Mouse (Mus musculus): ENCODE measurements around the gene Atf4.

Atf4 gene

GRCm38 (mm10) chr15:80254847-80255645, at the start of gene Atf4:
Gene Atf4, plus strand, starts transcription at chr15:80255184.
- DNase-seq = peak; percentile 98

- DNase-seq = no peak
These were observed 48.9 kb upstream of the Atf4 start for GRCm38 (mm10) chr15:80206057-80206565.

GRCm38 (mm10) chr15:80208446-80208845, 46.5 kb upstream of the Atf4 start:
- DNase-seq = no peak

GRCm38 (mm10) chr15:80213688-80214087, 41.3 kb upstream of the Atf4 start:
- DNase-seq = no peak

GRCm38 (mm10) chr15:80215716-80216479, 39.1 kb upstream of the Atf4 start:
- DNase-seq = peak; percentile 39

GRCm38 (mm10) chr15:80216480-80216820, 38.5 kb upstream of the Atf4 start:
- no peak for DNase-seq

GRCm38 (mm10) chr15:80217476-80217875, 37.5 kb upstream of the Atf4 start:
- DNase-seq = no peak

GRCm38 (mm10) chr15:80219211-80219610, 35.8 kb upstream of the Atf4 start:
- DNase-seq = peak; percentile 24

GRCm38 (mm10) chr15:80219705-80220657, 35.0 kb upstream of the Atf4 start:
- no peak for DNase-seq

GRCm38 (mm10) chr15:80221031-80221430, 34.0 kb upstream of the Atf4 start:
- no peak for DNase-seq

- DNase-seq = no peak
These were observed 31.2 kb upstream of the Atf4 start for GRCm38 (mm10) chr15:80223751-80224150.

GRCm38 (mm10) chr15:80225208-80225607, 29.8 kb upstream of the Atf4 start:
- DNase-seq = peak; percentile 81

- DNase-seq = peak; percentile 81
These were observed 29.2 kb upstream of the Atf4 start for GRCm38 (mm10) chr15:80225796-80226195.

- DNase-seq = no peak
These were observed 26.7 kb upstream of the Atf4 start for GRCm38 (mm10) chr15:80228071-80228800.

GRCm38 (mm10) chr15:80232331-80232730, 22.7 kb upstream of the Atf4 start:
- DNase-seq = no peak

GRCm38 (mm10) chr15:80233053-80233452, 21.9 kb upstream of the Atf4 start:
- no peak for DNase-seq

GRCm38 (mm10) chr15:80233733-80234509, 21.1 kb upstream of the Atf4 start, which contains the start of gene Mief1:
Gene Mief1, plus strand, starts transcription at chr15:80234018.
- peak; percentile 99 for DNase-seq

- DNase-seq = no peak
These were observed 19.4 kb upstream of the Atf4 start, which contains the start of gene AC140267.1 for GRCm38 (mm10) chr15:80235535-80235934. Gene AC140267.1, plus strand, starts transcription at chr15:80235835.

- DNase-seq = no peak
These were observed 6.8 kb upstream of the Atf4 start for GRCm38 (mm10) chr15:80248135-80248534.

GRCm38 (mm10) chr15:80248596-80248995, 6.4 kb upstream of the Atf4 start:
- no peak for DNase-seq

GRCm38 (mm10) chr15:80249672-80250071, 5.3 kb upstream of the Atf4 start:
- no peak for DNase-seq
